Mouse (Mus musculus) cortical plate, adult 2 months (tissue): ENCODE measurements around the gene Gfpt1.

Experiments used
- CTCF ChIP-seq: fragments of 200-500 bp; IDR thresholded peaks from 2 replicates; pipeline ENCODE4 v1.5.1; 2011; ENCODE audit warnings: mild to moderate bottlenecking, control low read depth, low read length; ENCODE audit not compliant: insufficient read depth; ENCODE audit errors: extremely low read depth
- POLR2A ChIP-seq: fragments of 200-500 bp; IDR thresholded peaks from 2 replicates; pipeline ENCODE4 v1.6.1; 2011; ENCODE audit warnings: mild to moderate bottlenecking, low read length, control low read depth; ENCODE audit not compliant: insufficient read depth; ENCODE audit errors: extremely low read depth

GRCm38 (mm10) chr6:87133520-87133919, 90.9 kb downstream of the Gfpt1 start:
- no peak for TF ChIP-seq CTCF
- no peak for TF ChIP-seq POLR2A
